Mouse (Mus musculus): ENCODE data around the gene Glrx.
"Not testable (repeated sequence)": the region's sequence is repeated elsewhere in the genome, so short reads cannot be mapped to it uniquely, and the experiment has no call there.

Glrx gene

DNA sequence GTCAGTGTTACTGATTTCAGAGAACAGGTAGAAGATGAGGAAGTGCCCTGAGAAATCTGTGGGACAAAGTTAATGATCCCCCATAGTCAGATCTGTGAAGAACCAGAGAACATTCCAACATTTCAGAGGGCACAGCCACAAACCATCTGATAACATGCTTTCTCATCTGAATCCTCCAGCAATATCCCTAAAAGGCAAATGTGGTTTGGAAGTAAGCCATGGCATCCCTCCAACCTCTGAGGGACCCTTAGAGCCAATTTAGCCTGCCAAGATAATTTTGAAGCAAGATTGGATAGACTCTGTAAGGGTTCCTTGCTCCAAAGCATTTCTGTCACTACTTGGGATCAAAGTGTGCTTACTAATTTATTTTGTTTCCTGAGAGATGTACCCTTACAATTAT, 6.2 kb upstream of the Glrx start:
- no peak for DNase-seq (ENCODE audit: low read depth, low spot score)

GRCm38 (mm10) chr13:75835461-75835860, 4.2 kb upstream of the Glrx start:
- no peak for DNase-seq (ENCODE audit: low read depth, low spot score)

GRCm38 (mm10) chr13:75838506-75838905, 1.2 kb upstream of the Glrx start:
- DNase-seq (ENCODE audit: low read depth, low spot score), result no peak

DNA sequence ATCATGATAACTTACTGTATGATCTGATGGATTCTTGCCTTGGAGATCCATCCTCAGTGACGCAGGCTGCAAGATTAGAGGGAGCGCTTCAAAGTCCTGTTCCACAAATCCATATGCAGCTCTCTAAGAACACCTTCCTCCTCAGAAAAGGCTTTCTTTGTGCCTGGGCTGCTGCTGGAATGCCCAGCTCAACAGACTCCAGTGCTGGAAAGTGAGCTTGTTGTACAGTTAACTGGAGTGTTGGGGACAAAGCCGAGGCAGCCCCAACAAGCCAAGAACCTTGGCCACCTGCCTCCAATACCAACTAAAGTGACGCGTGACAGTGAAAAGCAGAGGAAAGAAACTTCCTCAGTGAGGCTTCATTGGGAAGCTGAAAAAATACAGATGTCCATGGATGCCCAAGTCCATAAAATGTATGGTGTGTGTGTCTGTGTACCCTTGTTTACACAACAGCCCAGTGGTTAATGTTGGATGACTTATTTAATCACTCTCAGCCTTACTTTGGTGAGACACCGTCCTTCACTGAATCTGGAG, 1.2 kb downstream of the Glrx start:
- DNase-seq (ENCODE audit: low read depth, low spot score), result no peak

DNA sequence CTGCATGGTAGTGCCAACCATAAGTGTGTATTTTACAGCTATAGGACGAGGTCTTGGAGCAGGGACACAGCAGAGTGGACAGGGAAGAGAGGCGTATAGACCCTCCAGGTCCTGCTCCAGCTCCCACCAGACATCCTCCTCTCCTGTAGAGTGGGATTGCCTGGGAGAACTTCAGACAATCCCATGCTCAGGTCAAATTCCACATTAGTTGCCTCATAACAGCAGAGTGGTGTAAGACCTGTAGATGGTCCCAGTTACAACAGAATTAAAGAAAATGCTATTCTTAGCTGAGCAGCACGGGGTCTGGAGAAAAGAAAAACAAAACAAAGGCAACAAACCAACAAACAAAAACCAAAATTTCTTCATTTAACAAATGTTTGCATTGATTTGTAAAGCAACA, 2.3 kb downstream of the Glrx start:
- DNase-seq (ENCODE audit: low read depth, low spot score), result no peak

DNA sequence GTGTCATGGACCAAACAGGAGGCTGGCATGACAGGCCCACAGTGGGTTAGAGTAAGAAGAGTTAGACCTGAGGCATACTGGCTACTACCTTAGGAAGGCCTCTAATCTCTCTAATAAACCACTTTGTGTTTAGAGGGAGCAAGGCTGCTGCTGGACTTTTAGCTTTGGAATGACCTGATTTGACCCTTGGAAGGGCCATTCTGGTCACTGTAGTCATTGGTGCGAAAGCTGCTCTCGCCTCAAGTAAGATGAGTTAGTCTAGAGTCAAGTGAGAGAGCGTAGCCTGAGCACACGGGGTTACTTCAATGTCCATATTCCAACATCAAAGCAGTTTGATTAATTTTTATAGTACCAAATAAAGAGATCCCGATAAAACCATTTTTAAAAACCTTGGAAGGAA, 3.7 kb downstream of the Glrx start:
- no peak for DNase-seq (ENCODE audit: low read depth, low spot score)

DNA sequence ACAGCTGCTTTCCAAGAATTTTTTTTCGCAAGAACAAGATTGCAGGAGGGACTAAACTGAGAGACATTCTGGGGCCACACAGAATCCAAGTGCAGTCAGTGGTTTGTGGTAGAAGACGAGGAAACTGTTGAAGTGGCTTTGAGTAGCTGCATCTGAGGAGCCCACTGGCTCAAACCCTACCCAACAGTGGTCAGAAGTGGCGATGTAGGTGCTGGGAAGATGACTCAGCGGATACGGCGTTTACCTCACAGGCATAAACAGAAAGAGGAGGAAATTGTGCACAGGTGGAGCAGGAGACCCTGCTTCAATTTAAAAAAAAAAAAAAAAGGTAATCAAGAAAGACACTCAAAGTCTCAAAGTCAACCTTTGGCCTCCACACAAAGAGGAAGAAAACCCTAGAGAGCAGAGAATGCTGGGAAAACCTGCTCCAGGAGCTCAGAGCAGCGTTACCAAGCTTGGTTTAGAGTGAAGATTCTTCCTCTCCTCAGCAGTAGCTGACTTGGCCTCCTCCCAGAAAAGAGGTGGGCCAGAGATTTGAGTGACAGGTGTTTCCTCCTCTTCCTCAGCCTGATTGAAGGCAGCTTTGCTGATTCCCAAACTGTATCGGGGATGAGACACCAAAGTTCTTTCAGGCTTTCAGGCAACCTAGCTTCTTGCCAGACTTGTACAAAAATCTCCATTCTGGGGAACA, 4.5 kb downstream of the Glrx start:
- DNase-seq (ENCODE audit: low read depth, low spot score), result no peak

- DNase-seq (ENCODE audit: low read depth, low spot score), result no peak
Measured at GRCm38 (mm10) chr13:75844833-75845518, 5.3 kb downstream of the Glrx start.

GRCm38 (mm10) chr13:75845519-75846166, 6.0 kb downstream of the Glrx start:
- DNase-seq (ENCODE audit: low read depth, low spot score), result no peak

DNA sequence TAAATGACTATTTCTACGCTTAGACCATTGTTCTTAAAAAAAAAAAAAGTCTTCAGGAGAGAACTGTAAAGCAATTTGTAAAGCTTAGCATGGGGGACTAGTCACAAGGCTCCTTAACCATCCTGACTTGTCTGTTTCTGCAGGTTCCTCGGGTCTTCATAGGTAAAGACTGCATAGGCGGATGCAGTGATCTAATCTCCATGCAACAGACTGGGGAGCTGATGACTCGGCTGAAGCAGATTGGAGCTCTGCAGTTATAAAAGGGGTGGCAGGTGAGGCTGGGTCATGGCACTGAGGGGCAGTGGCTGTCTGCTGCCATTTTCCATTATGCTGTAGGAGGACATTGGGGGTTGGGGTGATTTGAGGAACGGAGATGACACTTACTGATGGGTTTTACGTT, 7.4 kb downstream of the Glrx start:
- no peak for DNase-seq (ENCODE audit: low read depth, low spot score)

- no peak for DNase-seq (ENCODE audit: low read depth, low spot score)
Measured at GRCm38 (mm10) chr13:75852027-75852426, 12.4 kb downstream of the Glrx start.

- DNase-seq (ENCODE audit: low read depth, low spot score), result no peak
Measured at GRCm38 (mm10) chr13:75853118-75853517, 13.4 kb downstream of the Glrx start.

DNA sequence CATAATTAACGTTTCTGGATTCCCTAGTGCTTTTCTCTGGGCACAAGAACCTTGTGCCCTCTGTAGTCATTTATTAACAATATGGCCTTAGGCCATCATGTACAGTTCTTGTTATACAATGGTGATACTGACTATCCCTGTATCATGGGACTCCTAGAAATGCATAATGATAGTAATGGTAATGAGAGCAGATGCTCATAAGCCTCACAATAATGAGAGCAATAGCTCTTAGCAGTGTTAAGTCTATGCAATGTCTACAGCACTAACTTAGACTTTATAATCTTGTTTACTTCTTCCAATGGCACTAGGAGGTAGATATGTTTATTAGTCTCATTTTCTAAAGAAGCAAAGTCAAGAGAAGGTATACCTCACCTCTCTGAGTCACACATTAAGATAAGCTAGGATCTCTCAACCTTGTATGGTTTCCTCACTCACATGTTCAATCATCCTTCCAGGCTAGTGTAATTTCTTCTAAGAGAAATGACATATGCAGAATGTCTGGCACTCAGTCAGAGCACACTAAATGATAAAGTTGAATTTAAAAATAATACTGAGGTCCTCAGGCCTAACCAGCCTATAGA, 19.7 kb downstream of the Glrx start:
- DNase-seq (ENCODE audit: low read depth, low spot score), result no peak

DNA sequence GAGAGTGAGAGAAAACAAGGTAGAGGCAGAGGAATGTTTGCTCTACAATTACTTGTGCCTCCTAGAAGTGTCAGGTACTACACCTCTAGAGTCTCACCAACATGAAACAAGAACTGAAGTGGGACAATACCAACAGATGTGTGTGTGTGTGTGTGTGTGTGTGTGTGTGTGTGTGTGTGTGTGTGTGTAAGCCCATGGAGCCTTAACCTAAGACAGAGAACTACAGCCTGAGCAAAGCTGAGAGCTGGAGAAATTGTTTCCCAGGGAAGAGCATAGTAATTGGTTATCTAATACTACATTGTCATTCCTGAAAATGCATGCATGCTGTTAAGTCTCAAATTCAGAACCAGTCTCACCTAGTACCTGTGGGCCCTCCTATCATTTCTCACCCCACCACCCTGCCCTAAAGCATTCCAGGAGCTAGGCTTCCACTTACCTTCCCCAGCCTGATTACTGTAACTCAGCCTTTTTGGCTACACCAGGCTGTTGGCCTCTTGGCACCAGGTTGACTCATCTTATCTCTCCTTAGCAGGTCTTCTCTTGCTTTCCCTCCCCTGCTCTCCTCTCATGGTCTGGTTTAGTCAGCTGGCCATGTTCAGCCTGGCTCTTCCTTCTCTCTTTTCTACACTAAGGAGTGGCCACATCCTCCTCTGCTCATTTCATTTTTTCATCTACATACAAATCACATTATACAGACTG, 26.0 kb downstream of the Glrx start:
- DNase-seq (ENCODE audit: low read depth, low spot score), result no peak

DNA sequence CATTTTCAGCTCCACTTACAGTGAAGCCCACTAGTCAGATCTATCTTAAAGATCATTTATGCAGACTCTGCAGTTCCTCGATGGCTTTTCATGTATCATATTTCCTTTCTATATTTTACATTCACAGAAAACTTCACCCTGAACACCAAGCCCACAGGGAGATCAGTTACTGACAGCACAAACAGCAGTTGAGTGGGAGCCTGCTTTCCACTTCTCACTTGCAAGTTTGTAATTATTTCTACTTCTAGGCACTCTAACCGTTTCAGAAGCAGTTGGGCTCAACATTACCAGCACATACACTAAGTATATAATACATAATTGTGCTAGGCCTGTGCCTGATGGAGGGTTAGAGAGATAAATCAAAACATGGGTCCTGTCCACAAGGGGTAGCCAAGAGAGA, 28.2 kb downstream of the Glrx start:
- DNase-seq (ENCODE audit: low read depth, low spot score), result no peak

- DNase-seq (ENCODE audit: low read depth, low spot score), result no peak
Measured at GRCm38 (mm10) chr13:75874608-75875376, 35.1 kb downstream of the Glrx start.

GRCm38 (mm10) chr13:75876188-75876587, 36.5 kb downstream of the Glrx start:
- not testable (repeated sequence) for DNase-seq (ENCODE audit: low read depth, low spot score)

GRCm38 (mm10) chr13:75876592-75876991, 36.9 kb downstream of the Glrx start:
- no peak for DNase-seq (ENCODE audit: low read depth, low spot score)

GRCm38 (mm10) chr13:75877907-75878306, 38.2 kb downstream of the Glrx start:
- DNase-seq (ENCODE audit: low read depth, low spot score), result peak; percentile 14

DNA sequence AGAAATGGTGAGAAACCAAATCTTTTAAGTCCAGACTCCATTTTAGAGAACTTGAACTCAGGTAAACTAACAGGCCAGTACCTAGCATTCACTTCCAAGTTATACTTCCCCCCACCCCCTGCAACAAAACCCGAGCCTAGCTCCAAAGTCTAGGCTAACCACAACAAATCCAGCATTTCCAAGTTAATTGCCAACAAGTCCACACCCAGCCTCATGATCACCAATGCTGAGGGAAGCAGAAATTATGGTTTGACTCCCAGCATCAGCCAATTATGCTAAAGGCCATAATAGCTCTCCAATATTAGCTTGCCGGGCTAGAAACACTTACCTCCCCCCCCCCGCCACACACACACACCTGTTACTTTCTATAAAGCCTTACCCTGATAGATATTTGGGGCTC, 40.1 kb downstream of the Glrx start:
- DNase-seq (ENCODE audit: low read depth, low spot score), result no peak

- peak; percentile 12 for DNase-seq (ENCODE audit: low read depth, low spot score)
Measured at GRCm38 (mm10) chr13:75880501-75880900, 40.8 kb downstream of the Glrx start.
